Mouse (Mus musculus) liver, adult 2 months (tissue): ENCODE results near the gene Rfx2.

Source experiments
- CTCF ChIP-seq: fragments of 200-500 bp; IDR thresholded peaks from 2 replicates; pipeline ENCODE4 v1.5.1; 2011; ENCODE audit warnings: low read depth, low read length, control low read depth
- POLR2A ChIP-seq: fragments of 200-500 bp; IDR thresholded peaks from 2 replicates; pipeline ENCODE4 v1.6.1; 2011; ENCODE audit warnings: low read length, control low read depth; ENCODE audit not compliant: insufficient read depth; ENCODE audit errors: extremely low read depth

DNA sequence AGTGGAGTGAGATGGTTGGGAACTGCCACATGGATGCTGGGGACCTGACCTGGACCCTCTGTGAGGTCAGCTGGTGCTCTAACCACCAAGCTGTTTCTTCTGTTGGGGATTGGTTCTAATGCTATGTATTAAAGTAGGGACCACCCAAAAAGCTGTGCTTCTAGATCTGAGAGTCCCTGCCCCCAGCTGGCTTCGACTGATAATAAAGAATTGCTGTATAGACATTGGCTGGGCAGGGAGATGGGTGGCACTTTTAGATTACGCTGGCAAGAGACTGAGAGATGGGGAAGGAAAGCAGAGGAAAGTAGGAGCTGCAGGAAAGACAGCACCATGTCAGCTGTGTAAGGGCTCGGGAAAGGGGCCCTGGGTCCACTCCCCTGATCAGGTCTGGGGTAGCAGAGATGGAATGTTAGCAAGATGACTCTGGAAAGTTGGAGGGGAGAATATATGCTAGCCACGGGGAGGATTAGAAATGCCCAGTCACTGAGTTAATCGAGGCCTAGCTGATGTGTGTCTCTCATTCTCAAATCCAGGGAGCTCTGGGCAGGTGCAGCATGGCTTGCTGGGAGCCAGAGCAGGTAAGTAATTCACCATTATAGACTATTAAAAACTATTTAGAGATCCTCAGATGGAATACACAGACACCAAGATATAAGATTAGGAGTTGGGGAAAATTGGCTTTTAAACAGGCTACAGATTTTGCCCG lies 37.0 kb downstream of the Rfx2 start:
- TF ChIP-seq CTCF, result no peak
- no peak for TF ChIP-seq POLR2A
